Mouse (Mus musculus) heart, embryonic 14.5 days (tissue): ENCODE data around the gene Nprl3. TPM values are rescaled to one million over a fixed set of nuclear protein-coding genes. Genes with fewer than 3 reads are reported as not detected.

Experiments
- ATAC-seq: fragments of 200-750 bp; cut with Nextera tagmentation; 2 replicates; pipeline ENCODE4 v1.8.0; 2017; ENCODE audit warnings: low read depth, moderate TSS enrichment; ENCODE audit not compliant: insufficient number of reproducible peaks, insufficient read depth, low FRiP score
- H3K27ac ChIP-seq, 2 experiments: fragments of 200-500 bp in 1 of 2; fragments of 300-500 bp in 1 of 2; sonication (generic) in 1 of 2; replicated peaks in 1 of 2; 2 replicates each; pipeline ENCODE4 v1.5.1; 2012 to 2014; ENCODE audit warnings: low read depth in 2 of 2, low read length in 2 of 2, control low read depth in 1 of 2, mild to moderate bottlenecking in 1 of 2, mixed read lengths in 1 of 2; ENCODE audit not compliant: control insufficient read depth in 1 of 2, insufficient read depth in 1 of 2
- H3K27me3 ChIP-seq: fragments of 300-500 bp; sonication (generic); 2 replicates; pipeline ENCODE4 v1.6.1; 2014; ENCODE audit warnings: mild to moderate bottlenecking, low read length, control low read depth; ENCODE audit not compliant: control insufficient read depth, insufficient read depth
- H3K36me3 ChIP-seq: fragments of 300-500 bp; sonication (generic); 2 replicates; pipeline ENCODE4 v1.6.1; 2014; ENCODE audit warnings: mild to moderate bottlenecking, control low read depth, low read length, mixed read lengths; ENCODE audit not compliant: control insufficient read depth, insufficient read depth
- H3K4me1 ChIP-seq, 2 experiments: fragments of 200-500 bp in 1 of 2; fragments of 300-500 bp in 1 of 2; sonication (generic) in 1 of 2; 2 replicates each; pipeline ENCODE4 v1.6.1; 2012 to 2014; ENCODE audit warnings: low read length in 2 of 2, control low read depth in 1 of 2, mixed read lengths in 1 of 2; ENCODE audit not compliant: control insufficient read depth in 2 of 2, insufficient read depth in 2 of 2
- H3K4me2 ChIP-seq: fragments of 300-500 bp; sonication (generic); 2 replicates; pipeline ENCODE4 v1.6.1; 2014; ENCODE audit warnings: mild to moderate bottlenecking, low read length
- H3K4me3 ChIP-seq, 2 experiments: fragments of 200-500 bp in 1 of 2; fragments of 300-500 bp in 1 of 2; sonication (generic) in 1 of 2; 2 replicates each; pipeline ENCODE4 v1.5.1; 2012 to 2014; ENCODE audit warnings: low read length in 2 of 2, mild to moderate bottlenecking in 2 of 2, control low read depth in 1 of 2, low read depth in 1 of 2, moderate library complexity in 1 of 2; ENCODE audit not compliant: control insufficient read depth in 1 of 2, insufficient read depth in 1 of 2
- H3K9ac ChIP-seq: fragments of 300-500 bp; sonication (generic); 2 replicates; pipeline ENCODE4 v1.6.1; 2014; ENCODE audit warnings: mild to moderate bottlenecking, low read length
- H3K9me3 ChIP-seq: fragments of 300-500 bp; sonication (generic); 2 replicates; pipeline ENCODE4 v1.6.1; 2016; ENCODE audit warnings: low read length, control low read depth; ENCODE audit not compliant: control insufficient read depth
- WGBS: fragments of 180-500 bp; shearing (Covaris S2); extraction: QIAGEN DNeasy Blood & Tissue Kit; methylation state at CpG from one replicate; pipeline ENCODE4 v1.1.7; 2014; 5-methylcytosine and 5-hydroxymethylcytosine counted together
- polyA plus RNA-seq: library from polyadenylated mRNA; unstranded; fragments of >200 nt; fragmentation: Nextera tagmentation; extraction: Ambion mirVana; gene quantifications from 2 replicates; pipeline ENCODE4 v1.2.1, GENCODE M21; 2014

Nprl3 gene
- polyA plus RNA-seq, 1 experiment from 2014 or later: 33.2 TPM

DNA sequence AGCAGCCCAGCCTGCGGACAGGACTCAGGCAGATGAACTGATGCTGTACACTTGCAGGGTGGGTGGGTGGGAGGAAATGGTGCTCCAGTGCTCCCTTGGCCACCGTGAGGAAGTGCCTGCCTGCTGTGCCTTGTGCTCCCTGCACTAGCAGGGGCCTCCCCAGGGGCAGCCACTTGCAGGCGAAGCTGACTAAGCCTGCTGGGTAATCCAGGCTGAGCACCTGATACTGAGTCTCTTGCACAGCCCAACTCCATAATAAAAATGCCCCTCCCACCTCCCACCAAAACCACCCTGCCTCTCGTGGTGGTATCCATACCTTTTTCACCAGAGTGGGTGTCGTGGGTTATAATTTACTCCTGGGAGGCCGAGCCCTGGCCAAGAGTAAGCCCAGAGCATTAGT lies 68.3 kb downstream of the Nprl3 start:
- Histone ChIP-seq H3K4me3 (no peak overlapping the region), H3K27me3 (no peaks in the 10 kb centered on the region; the same call in 1 of the 2 replicates), H3K27ac (no peak overlapping the region), H3K9ac (no peak overlapping the region), H3K36me3 (no peaks in the 10 kb centered on the region), H3K4me2 (no peak overlapping the region), H3K9me3 (no peaks in the 10 kb centered on the region), H3K4me1 (peaks cover 0 to 3% of the 10 kb centered on the region in 2 experiments; a peak in 1 of 4 replicates)
- ATAC-seq: no peak
- WGBS: 51% methylated on average over 6 of the region's 6 CpGs

DNA sequence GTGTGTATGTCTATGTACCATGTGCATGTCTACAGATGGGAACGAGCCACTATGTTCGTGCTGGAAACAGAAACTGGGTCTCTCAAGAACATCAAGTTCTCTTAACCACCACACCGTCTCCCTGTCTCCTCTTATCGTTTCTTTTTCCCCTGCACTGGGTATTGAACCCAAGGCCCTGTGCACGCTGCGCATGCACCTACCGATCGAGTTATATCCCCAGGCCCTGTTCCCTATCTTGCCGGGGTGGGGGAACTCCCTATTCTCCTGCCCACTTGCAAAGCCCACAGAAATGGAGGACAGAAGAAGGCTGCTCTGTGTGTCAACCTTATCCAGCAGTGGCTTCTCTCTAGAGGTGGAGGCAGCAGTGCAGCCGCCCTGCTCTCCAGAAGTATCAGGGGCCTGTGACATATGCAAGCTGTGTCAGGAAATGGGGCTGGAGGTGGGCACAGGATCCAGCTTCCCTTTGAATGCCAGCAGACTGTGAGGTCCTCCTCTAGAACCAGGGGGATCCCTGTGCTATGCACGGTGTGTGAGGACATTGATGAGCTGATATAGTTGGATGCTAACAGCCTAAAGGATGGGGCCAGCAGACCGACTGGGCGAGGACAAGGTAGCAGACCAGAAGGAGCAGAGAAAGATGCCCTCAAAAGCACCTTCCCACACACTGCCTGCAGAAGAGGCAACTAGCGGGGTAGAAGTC lies 69.1 kb downstream of the Nprl3 start:
- 67% methylated on average over 13 of the region's 14 CpGs for WGBS
- Histone ChIP-seq H3K9ac (no peak overlapping the region), H3K27ac (no peak overlapping the region), H3K36me3 (no peaks in the 10 kb centered on the region), H3K4me3 (no peak overlapping the region), H3K4me1 (peaks cover 0 to 3% of the 10 kb centered on the region in 2 experiments; a peak in 1 of 4 replicates), H3K9me3 (no peaks in the 10 kb centered on the region), H3K4me2 (no peak overlapping the region), H3K27me3 (no peaks in the 10 kb centered on the region; the same call in 1 of the 2 replicates)
- no peak for ATAC-seq

DNA sequence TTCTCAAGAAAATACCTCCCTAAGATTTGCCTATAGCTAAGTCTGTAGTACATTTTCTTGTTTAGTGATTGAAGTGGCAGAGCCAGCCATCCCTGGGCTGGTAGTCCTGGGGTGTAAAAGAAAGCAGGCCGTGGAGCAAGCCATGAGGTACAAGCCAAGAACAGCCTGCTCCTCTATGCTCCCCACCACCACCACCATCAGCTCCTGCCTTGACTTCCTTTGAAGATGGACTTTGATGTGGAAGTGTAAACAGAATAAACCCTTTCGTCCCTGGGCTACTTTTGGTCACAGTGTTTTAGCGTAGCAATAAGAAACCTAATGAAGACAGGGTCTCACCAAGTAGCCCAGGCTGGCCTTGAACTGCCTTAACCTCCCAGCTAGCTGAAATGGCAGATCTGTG lies 69.7 kb downstream of the Nprl3 start:
- Histone ChIP-seq H3K4me3 (no peak overlapping the region), H3K27me3 (no peaks in the 10 kb centered on the region; the same call in 1 of the 2 replicates), H3K9me3 (no peaks in the 10 kb centered on the region), H3K36me3 (no peaks in the 10 kb centered on the region), H3K4me2 (no peak overlapping the region), H3K4me1 (peaks cover 0 to 3% of the 10 kb centered on the region in 2 experiments; a peak in 1 of 4 replicates), H3K27ac (no peak overlapping the region), H3K9ac (no peak overlapping the region)
- ATAC-seq: no peak
- WGBS: 47% methylated on average over 3 of the region's 3 CpGs

DNA sequence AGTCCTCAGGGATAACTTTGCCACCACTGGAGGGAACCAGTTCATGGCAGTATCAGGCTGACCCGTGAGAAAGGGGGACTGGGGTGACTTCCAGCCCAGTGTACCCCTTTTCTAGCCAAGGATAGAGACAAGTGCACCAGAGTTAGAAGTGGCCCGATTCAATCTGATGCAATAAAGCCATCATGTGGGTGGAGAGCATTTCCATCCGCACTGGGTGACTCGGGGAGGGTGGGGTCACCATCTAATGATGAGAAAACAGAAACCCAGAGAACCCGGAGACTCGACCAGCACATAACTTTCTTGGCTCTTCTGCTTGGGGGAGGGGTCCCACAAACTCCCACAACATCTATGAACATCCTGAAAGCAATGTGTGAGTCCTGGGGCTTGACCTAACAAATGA lies 70.8 kb downstream of the Nprl3 start:
- Histone ChIP-seq H3K4me2 (no peak overlapping the region), H3K27me3 (no peaks in the 10 kb centered on the region; the same call in 1 of the 2 replicates), H3K36me3 (no peaks in the 10 kb centered on the region), H3K9ac (no peak overlapping the region), H3K9me3 (no peaks in the 10 kb centered on the region), H3K27ac (no peak overlapping the region), H3K4me3 (no peak overlapping the region), H3K4me1 (peaks cover 0 to 3% of the 10 kb centered on the region in 2 experiments; a peak in 1 of 4 replicates)
- WGBS: 69% methylated on average over 6 of the region's 6 CpGs
- no peak for ATAC-seq

DNA sequence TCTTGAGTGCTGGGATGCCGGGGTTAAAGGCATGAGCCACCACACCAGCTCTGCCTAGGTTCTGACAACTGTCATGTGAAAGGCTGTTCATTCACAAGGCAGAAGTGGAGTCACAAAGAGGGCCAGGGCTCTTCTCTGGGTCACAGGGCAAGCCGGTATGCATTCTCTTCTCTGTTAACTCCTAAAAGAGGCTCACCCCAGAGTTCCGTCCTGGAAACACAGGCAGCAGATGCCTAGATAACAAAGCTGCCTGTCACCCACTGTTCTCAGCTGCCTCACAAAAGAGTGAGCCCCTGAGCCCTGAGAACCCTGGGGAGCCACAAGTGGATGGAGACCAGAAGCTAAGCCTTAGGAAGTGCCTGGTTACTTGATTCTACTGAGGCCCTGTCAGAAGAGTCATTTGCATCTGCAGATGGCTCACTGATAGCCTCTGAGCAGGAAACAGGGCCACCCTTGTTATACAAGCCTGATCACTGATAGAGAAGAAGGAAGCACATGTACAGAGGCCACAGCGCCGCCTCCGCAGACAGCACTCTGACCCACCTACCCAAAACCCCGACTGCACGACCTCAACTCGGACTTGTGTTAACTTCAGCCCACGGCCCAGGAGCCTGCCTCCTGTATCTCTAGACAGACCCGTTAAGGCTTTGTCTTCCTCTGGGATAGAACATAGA lies 71.5 kb downstream of the Nprl3 start:
- no peak overlapping the region for H3K9ac ChIP-seq
- H3K4me2 ChIP-seq: no peak overlapping the region
- H3K9me3 ChIP-seq: no peaks in the 10 kb centered on the region
- ATAC-seq: no peak
- H3K27me3 ChIP-seq: no peaks in the 10 kb centered on the region; the same call in 1 of the 2 replicates
- peaks cover 3 to 5% of the 10 kb centered on the region in 2 experiments; a peak in 1 of 4 replicates for H3K4me1 ChIP-seq
- 26% methylated on average over 11 of the region's 11 CpGs for whole genome bisulfite sequencing
- no peak overlapping the region for H3K4me3 ChIP-seq
- no peak overlapping the region for H3K27ac ChIP-seq
- H3K36me3 ChIP-seq: no peaks in the 10 kb centered on the region

DNA sequence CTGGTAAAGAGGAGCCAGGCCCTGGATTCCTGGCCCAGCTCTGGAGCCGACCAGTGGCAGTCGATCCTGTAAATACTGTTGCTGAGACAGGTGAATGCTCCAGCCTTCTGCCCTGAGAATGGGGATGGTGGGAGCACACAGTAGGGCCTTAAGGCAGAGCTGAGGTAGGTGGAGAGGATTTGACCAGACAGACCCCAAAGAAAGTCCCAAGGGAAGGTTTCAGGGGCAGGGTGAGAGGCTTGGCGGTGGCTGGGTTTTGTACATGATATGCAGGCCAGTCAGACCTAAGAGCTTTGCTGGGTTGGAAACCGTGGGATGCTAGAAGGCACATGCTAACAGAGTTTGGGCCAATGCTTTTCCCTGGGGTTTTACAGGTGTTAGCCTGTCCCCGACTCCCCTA lies 72.9 kb downstream of the Nprl3 start:
- no peak for ATAC-seq
- no peaks in the 10 kb centered on the region; the same call in 1 of the 2 replicates for H3K27me3 ChIP-seq
- no peak overlapping the region for H3K4me3 ChIP-seq
- H3K9me3 ChIP-seq: no peaks in the 10 kb centered on the region
- H3K4me2 ChIP-seq: no peak overlapping the region
- H3K4me1 ChIP-seq: peaks cover 6% of the 10 kb centered on the region in 2 experiments; a peak in 3 of 4 replicates
- H3K27ac ChIP-seq: no peak overlapping the region
- WGBS: 83% methylated on average over 5 of the region's 5 CpGs
- H3K9ac ChIP-seq: no peak overlapping the region
- no peaks in the 10 kb centered on the region for H3K36me3 ChIP-seq

DNA sequence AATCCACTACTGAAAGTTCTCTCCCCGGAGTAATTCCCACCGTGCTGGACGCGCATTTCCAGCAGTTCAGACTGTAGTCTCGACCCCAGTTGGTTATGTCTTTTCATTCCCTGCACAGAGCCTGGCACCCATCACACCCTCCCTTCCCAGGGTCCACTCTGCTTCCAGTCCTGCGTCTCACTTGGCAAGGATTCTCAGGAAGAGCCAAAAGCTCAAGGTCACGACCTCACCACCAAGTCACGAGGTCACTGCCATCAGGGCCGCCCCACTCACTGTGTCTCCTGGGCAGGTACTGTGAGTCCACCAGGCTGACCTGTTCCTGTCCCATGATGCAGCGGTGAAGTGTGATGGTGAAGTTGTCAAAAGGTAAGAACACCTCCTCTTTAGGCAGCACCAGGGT lies 73.4 kb downstream of the Nprl3 start:
- H3K9me3 ChIP-seq: no peaks in the 10 kb centered on the region
- H3K27ac ChIP-seq: no peak overlapping the region
- no peak overlapping the region for H3K4me2 ChIP-seq
- peaks cover 6% of the 10 kb centered on the region in 2 experiments; a peak in 3 of 4 replicates for H3K4me1 ChIP-seq
- 69% methylated on average over 10 of the region's 10 CpGs for WGBS
- H3K9ac ChIP-seq: no peak overlapping the region
- no peak for ATAC-seq
- H3K4me3 ChIP-seq: no peak overlapping the region
- H3K36me3 ChIP-seq: no peaks in the 10 kb centered on the region
- no peaks in the 10 kb centered on the region; the same call in 1 of the 2 replicates for H3K27me3 ChIP-seq
